In genomic region chr10:5807683-5808082, GRCm38 (mm10) we compare ENCODE assay signal across 15 mouse cellular contexts. TPM values are rescaled to one million over a fixed set of nuclear protein-coding genes. Genes with fewer than 3 reads are reported as not detected.
DNase-seq lines count a peak whose midpoint lies in the region; ATAC-seq and TF ChIP-seq lines count a peak whose summit lies in the region.
"Had no signal": no experiment of that assay in that cellular context is flagged by ENCODE, and none has a peak within 500 bp of the region (broad histone marks: within the 10 kb centered on the region; RNA-seq: fewer than 3 reads in every experiment).

No protein-coding gene starts in this region.

- ATAC-seq in lung, postnatal 0 days: no peak
- ATAC-seq in liver, embryonic 15.5 days (ENCODE audit: insufficient read depth): no peak
- ATAC-seq: forebrain, postnatal 0 days; midbrain, embryonic 13.5 days had no signal

- TF ChIP-seq POLR2A in kidney, adult 2 months (IDR thresholded peaks at IDR 0.05; ENCODE audit: low read depth, low read length): no peak
- TF ChIP-seq POLR2A in lung, adult 2 months (IDR thresholded peaks at IDR 0.05; ENCODE audit: borderline replicate concordance, extremely low read depth, low read depth, low read length): no peak

- no peaks in the 10 kb centered on the region for H3K4me1 ChIP-seq in kidney, adult 2 months (ENCODE audit: control insufficient read depth, insufficient read depth, low read length)
- peaks cover 12% of the 10 kb centered on the region; the same call in 1 of the 2 replicates for H3K4me1 ChIP-seq in lung, postnatal 0 days (ENCODE audit: insufficient read depth, low read depth, low read length)
- H3K4me1 ChIP-seq in lung, adult 2 months (ENCODE audit: control insufficient read depth, insufficient read depth, low read length): peaks cover 10% of the 10 kb centered on the region
- peaks cover 23% of the 10 kb centered on the region for H3K4me1 ChIP-seq in liver, embryonic 15.5 days (replicated peaks)

- no peak overlapping the region for H3K9ac ChIP-seq in lung, postnatal 0 days (replicated peaks; ENCODE audit: low read depth)
- no peak overlapping the region for H3K9ac ChIP-seq in liver, embryonic 15.5 days
- H3K9ac ChIP-seq: forebrain, postnatal 0 days; midbrain, embryonic 13.5 days had no signal

- peak; percentile 51 for TF ChIP-seq EP300 in lung, postnatal 0 days (IDR thresholded peaks at IDR 0.05)

- H3K27me3 ChIP-seq in kidney, adult 2 months (replicated peaks; ENCODE audit: control insufficient read depth, insufficient read depth, low read length): no peaks in the 10 kb centered on the region
- no peaks in the 10 kb centered on the region for H3K27me3 ChIP-seq in lung, postnatal 0 days (replicated peaks; ENCODE audit: insufficient read depth, low read length)
- H3K27me3 ChIP-seq in liver, embryonic 15.5 days: no peaks in the 10 kb centered on the region
- H3K27me3 ChIP-seq: midbrain, embryonic 13.5 days had no signal

- TF ChIP-seq CTCF in kidney, adult 2 months (conservative IDR thresholded peaks at IDR 0.05; ENCODE audit: insufficient read depth, insufficient read length, low read depth, low read length): no peak
- no peak for TF ChIP-seq CTCF in lung, postnatal 0 days (IDR thresholded peaks at IDR 0.05)
- no peak for TF ChIP-seq CTCF in lung, adult 2 months (IDR thresholded peaks at IDR 0.05; ENCODE audit: insufficient read depth, low read length)

- H3K27ac ChIP-seq in kidney, adult 2 months (ENCODE audit: insufficient read depth, low read depth, low read length): peak overlapping the region; percentile 58; the same call in 1 of the 2 replicates
- H3K27ac ChIP-seq in lung, postnatal 0 days (ENCODE audit: low read length): peak overlapping the region; percentile 39; the same call in 1 of the 2 replicates
- H3K27ac ChIP-seq in liver, embryonic 15.5 days (replicated peaks): peak overlapping the region; percentile 91; the same call in 1 of the 2 replicates
- H3K27ac ChIP-seq: gastrocnemius, adult 2 months; heart, adult 2 months; hindbrain, embryonic 10.5 days; limb, embryonic 10.5 days; midbrain, embryonic 13.5 days had no signal

- no peaks in the 10 kb centered on the region; the same call in 1 of the 2 replicates for H3K36me3 ChIP-seq in kidney, adult 2 months (ENCODE audit: control insufficient read depth, insufficient read depth, low read length)
- H3K36me3 ChIP-seq in lung, postnatal 0 days (ENCODE audit: insufficient read depth, low read length): peaks cover 4% of the 10 kb centered on the region; the same call in 1 of the 2 replicates
- H3K36me3 ChIP-seq in liver, embryonic 15.5 days (replicated peaks): peaks cover 30% of the 10 kb centered on the region

- no peaks in the 10 kb centered on the region for H3K9me3 ChIP-seq in lung, postnatal 0 days (ENCODE audit: low read length)
- no peaks in the 10 kb centered on the region for H3K9me3 ChIP-seq in liver, embryonic 15.5 days (replicated peaks)
- H3K9me3 ChIP-seq: hindbrain, embryonic 10.5 days; limb, embryonic 10.5 days; midbrain, embryonic 13.5 days had no signal

- no peak overlapping the region for H3K4me3 ChIP-seq in kidney, adult 2 months (ENCODE audit: insufficient read depth, low read depth, low read length)
- H3K4me3 ChIP-seq in lung, postnatal 0 days (ENCODE audit: low read depth, low read length): no peak overlapping the region
- H3K4me3 ChIP-seq in lung, adult 2 months (replicated peaks; ENCODE audit: extremely low read depth, low read depth, low read length): no peak overlapping the region
- no peak overlapping the region for H3K4me3 ChIP-seq in liver, embryonic 15.5 days (replicated peaks)
- H3K4me3 ChIP-seq: gastrocnemius, adult 2 months; heart, adult 2 months; hindbrain, embryonic 10.5 days; limb, embryonic 10.5 days; midbrain, embryonic 13.5 days had no signal

- no peak overlapping the region for H3K4me2 ChIP-seq in lung, postnatal 0 days (replicated peaks; ENCODE audit: low read depth, low read length)
- H3K4me2 ChIP-seq in liver, embryonic 15.5 days: 0 out of 2 replicates have a peak overlapping the region, but pooled peaks have one; percentile 76
- H3K4me2 ChIP-seq: midbrain, embryonic 13.5 days had no signal

- WGBS in kidney, adult 2 months: 31% methylated on average over 2 of the region's 2 CpGs
- WGBS in lung, postnatal 0 days: 48% methylated on average over 2 of the region's 2 CpGs
- WGBS in lung, adult 2 months: 38% methylated on average over 2 of the region's 2 CpGs
- WGBS in liver, embryonic 15.5 days (ENCODE audit: insufficient replicate concordance): 30% methylated on average over 2 of the region's 2 CpGs

- no peak for DNase-seq in kidney, adult 2 months
- DNase-seq in kidney, adult 8-10 months: no peak
- DNase-seq in lung, postnatal 0 days (ENCODE audit: low spot score): peak; percentile 78
- no peak for DNase-seq in lung, adult 2 months
- no peak for DNase-seq in ovary, postnatal 36 days (ENCODE audit: low spot score)
- DNase-seq in cerebellum, postnatal 25 days: no peak
- DNase-seq: adrenal gland, postnatal 14 days; cerebellum, postnatal 14 days; forebrain, postnatal 0 days; gastrocnemius, adult 2 months; heart, adult 2 months had no signal

RNA-seq across cellular contexts. Expression of gene Fbxo5, which starts 2.3 kb away (rescaled TPM):
- 0.64 and 1.1 TPM in 2 replicates for polyA plus RNA-seq in kidney, adult 2 months (2012; rRNA removed)
- polyA plus RNA-seq in lung, postnatal 0 days (2015; fragmentation: Nextera tagmentation; extraction: Ambion mirVana): 8.4 TPM in 2 replicates
- polyA plus RNA-seq in lung, adult 2 months (2012; rRNA removed): 0.98 and 1.1 TPM in 2 replicates
- polyA plus RNA-seq in liver, embryonic 15.5 days (2015; fragmentation: Nextera tagmentation; extraction: Ambion mirVana): 82.7 and 89.3 TPM in 2 replicates

RNA-seq across cellular contexts. Expression of gene Mtrf1l, which starts 16.0 kb away (rescaled TPM):
- polyA plus RNA-seq in kidney, adult 2 months (2012; rRNA removed): 1.7 and 2.4 TPM in 2 replicates
- polyA plus RNA-seq in lung, postnatal 0 days (2015; fragmentation: Nextera tagmentation; extraction: Ambion mirVana): 13.1 and 13.7 TPM in 2 replicates
- polyA plus RNA-seq in lung, adult 2 months (2012; rRNA removed): 2.4 TPM in 2 replicates
- polyA plus RNA-seq in liver, embryonic 15.5 days (2015; fragmentation: Nextera tagmentation; extraction: Ambion mirVana): 6.0 and 6.6 TPM in 2 replicates

Comparison
In these comparisons a context has a peak if more than half of its experiments do, and no peak if none do; other contexts are left out.
1. H3K27ac ChIP-seq: peak in every context shown above with its lines; median percentile 91 in liver, embryonic 15.5 days; 58 in kidney, adult 2 months; 39 in lung, postnatal 0 days.